Mouse (Mus musculus): ENCODE measurements at regions not wholly inside any gene's neighbourhood (a gene's known extent, or its start where the extent isn't known, plus 50 kb on each side); places are given as distances from the start of the nearest gene placed in this dataset.
A peak's percentile ranks its signal among the peaks of the same experiment; 100 is the strongest.

GRCm38 (mm10) chr17:64229225-64229976 is 102.3 kb downstream of the Pja2 start:
- no peak for DNase-seq
- intact Hi-C loops (cut with DNase I) = no loop called here

- peak; percentile 24 to 31 for DNase-seq
- intact Hi-C loops (cut with DNase I) = no loop called here
Measured at GRCm38 (mm10) chr17:64214599-64214998, 117.1 kb downstream of the Pja2 start.

- intact Hi-C loops (cut with DNase I) = no loop called here
- DNase-seq = no peak
Measured at GRCm38 (mm10) chr17:64213251-64213650, 118.5 kb downstream of the Pja2 start.

GRCm38 (mm10) chr17:64211281-64211680 is 120.4 kb downstream of the Pja2 start:
- DNase-seq = no peak
- intact Hi-C loops (cut with DNase I) = no loop called here

GRCm38 (mm10) chr17:64210366-64210765 is 121.3 kb downstream of the Pja2 start:
- intact Hi-C loops (cut with DNase I) = no loop called here
- no peak for DNase-seq

GRCm38 (mm10) chr17:64209640-64210039 is 122.1 kb downstream of the Pja2 start:
- intact Hi-C loops (cut with DNase I) = no loop called here
- no peak for DNase-seq

- DNase-seq = no peak
Measured at GRCm38 (mm10) chr17:64208152-64208855, 123.4 kb downstream of the Pja2 start.

GRCm38 (mm10) chr17:64206196-64206718 is 125.5 kb downstream of the Pja2 start:
- DNase-seq = no peak
- intact Hi-C loops (cut with DNase I) = no loop called here

More at GRCm38 (mm10) chr17:64208152-64208855, 123.4 kb downstream of the Pja2 start:
- intact Hi-C loops (cut with DNase I) = no loop called here

GRCm38 (mm10) chr17:64203611-64204010 is 128.1 kb downstream of the Pja2 start:
- intact Hi-C loops (cut with DNase I) = no loop called here
- no peak for DNase-seq

- no peak for DNase-seq
- intact Hi-C loops (cut with DNase I) = no loop called here
Measured at GRCm38 (mm10) chr17:64202248-64202647, 129.5 kb downstream of the Pja2 start.

GRCm38 (mm10) chr17:64201609-64202008 is 130.1 kb downstream of the Pja2 start:
- no peak for DNase-seq
- intact Hi-C loops (cut with DNase I) = no loop called here

GRCm38 (mm10) chr17:64200092-64200877 is 131.4 kb downstream of the Pja2 start:
- intact Hi-C loops (cut with DNase I) = no loop called here
- no peak for DNase-seq

GRCm38 (mm10) chr17:64199241-64199933 is 132.3 kb downstream of the Pja2 start:
- intact Hi-C loops (cut with DNase I) = no loop called here
- no peak for DNase-seq

- no peak for DNase-seq
- intact Hi-C loops (cut with DNase I) = no loop called here
Measured at GRCm38 (mm10) chr17:64196437-64196836, 135.3 kb downstream of the Pja2 start.

GRCm38 (mm10) chr17:64193055-64193454 is 138.7 kb downstream of the Pja2 start:
- intact Hi-C loops (cut with DNase I) = no loop called here
- DNase-seq = no peak
